Mouse (Mus musculus): Measurements from ENCODE around the gene Gm13288.
"Not testable (repeated sequence)": the region's sequence is repeated elsewhere in the genome, so short reads cannot be mapped to it uniquely, and the experiment has no call there.

The Gm13288 gene

DNA sequence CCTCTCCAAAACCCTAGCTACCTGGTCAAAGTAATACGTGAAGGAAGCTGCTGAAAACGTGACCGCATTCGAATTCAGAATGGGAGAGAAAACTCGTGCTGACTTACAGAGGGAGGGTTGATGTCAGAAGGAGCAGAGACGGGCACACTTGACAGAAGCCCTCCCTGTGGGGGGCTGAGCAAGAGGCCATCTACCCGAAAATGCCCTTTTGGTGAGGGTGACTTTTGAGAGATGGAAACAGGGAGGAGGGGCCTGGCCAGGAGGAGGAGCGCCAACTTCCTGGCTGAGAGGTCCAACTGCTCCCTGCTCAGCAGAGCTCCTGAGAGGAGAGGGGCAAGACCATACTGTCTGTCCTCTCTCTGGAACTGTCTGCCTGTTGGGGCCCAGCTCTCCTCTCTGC, at the start of gene Gm13288:
TSS of gene Gm13288 (plus strand) at position 301 of the 400 bp plus-strand sequence.
- in situ Hi-C loops (cut with MboI, MseI), result not testable (repeated sequence)

DNA sequence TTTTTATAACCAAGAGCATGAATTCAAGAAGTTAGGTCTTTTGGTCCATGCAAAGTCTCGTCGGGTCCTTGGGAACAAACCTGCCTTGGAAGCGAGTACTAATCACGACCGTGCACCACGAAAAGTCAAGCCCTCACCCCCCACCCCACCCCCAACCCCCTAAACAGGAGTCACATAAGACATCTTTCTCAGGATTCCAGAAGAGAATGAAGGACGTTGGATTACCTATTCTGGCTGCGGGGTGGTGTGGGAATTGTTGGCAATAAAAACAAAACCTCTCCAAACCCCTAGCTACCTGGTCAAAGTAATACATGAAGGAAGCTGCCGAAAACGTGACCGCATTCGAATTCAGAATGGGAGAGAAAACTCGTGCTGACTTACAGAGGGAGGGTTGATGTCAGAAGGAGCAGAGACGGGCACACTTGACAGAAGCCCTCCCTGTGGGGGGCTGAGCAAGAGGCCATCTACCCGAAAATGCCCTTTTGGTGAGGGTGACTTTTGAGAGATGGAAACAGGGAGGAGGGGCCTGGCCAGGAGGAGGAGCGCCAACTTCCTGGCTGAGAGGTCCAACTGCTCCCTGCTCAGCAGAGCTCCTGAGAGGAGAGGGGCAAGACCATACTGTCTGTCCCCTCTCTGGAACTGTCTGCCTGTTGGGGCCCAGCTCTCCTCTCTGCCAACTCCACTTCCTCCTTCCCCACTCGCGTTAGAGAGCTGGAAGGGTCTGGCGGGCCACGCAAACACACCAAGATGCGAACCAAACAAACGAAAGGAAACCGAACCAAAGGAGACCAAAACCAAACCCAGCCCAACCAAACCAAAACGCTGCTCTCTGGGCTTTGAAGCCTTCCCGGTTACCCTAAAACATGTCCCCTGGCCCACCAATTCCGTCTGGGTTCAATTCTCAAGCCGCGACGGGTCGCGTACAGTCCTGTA, 48.5 kb upstream of the Gm13288 start:
- in situ Hi-C loops (cut with MboI, MseI), result not testable (repeated sequence)

DNA sequence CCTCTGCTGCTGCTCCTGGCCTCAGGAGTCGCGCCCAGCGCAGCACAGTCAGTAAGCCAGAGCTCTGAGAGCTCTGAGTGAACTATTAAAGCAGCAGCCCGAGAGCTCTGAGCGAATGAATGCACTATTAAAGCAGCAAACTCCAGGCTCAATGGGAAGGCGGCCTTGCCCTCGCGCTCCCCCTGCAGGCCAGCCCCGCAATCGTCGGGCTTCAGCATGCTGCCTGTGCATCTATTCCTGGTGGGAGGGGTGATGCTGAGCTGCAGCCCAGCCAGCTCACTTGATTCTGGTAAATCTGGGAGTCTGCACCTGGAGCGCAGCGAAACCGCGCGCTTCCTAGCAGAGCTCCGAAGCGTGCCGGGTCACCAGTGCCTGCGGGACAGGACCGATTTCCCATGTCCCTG, 47.7 kb upstream of the Gm13288 start:
- in situ Hi-C loops (cut with MboI, MseI), result not testable (repeated sequence)

DNA sequence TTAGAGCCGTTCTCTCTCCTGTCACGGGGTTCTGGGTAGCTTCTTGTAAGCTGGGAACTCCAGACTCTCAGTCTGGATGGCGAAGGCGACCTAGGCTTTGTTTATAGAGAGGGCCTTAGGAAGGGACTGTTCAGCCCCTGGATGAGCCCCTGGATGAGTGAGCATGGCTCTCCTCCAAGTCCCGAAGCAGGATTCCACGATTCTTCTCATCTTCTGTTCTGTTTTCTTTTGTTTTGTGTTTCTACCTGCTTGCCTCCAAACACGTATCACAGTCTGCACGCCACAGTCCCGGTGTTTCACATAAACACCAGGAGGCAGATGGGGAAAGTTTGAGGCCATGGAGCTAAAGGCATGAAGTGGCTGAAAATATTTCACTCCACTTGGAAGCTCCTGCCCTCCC, 46.6 kb upstream of the Gm13288 start:
- in situ Hi-C loops (cut with MboI, MseI), result not testable (repeated sequence)

DNA sequence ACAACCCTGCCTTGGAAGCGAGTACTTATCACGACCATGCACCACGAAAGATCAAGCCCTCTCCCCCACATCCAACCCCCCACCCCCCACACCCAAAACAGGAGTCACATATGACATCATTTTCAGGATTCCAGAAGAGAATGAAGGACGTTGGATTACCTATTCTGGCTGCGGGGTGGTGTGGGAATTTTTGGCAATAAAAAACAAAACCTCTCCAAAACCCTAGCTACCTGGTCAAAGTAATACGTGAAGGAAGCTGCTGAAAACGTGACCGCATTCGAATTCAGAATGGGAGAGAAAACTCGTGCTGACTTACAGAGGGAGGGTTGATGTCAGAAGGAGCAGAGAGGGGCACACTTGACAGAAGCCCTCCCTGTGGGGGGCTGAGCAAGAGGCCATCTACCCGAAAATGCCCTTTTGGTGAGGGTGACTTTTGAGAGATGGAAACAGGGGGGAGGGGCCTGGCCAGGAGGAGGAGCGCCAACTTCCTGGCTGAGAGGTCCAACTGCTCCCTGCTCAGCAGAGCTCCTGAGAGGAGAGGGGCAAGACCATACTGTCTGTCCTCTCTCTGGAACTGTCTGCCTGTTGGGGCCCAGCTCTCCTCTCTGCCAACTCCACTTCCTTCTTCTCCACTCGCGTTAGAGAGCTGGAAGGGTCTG, 45.6 kb upstream of the Gm13288 start, which contains the start of gene Gm13283:
TSS of gene Gm13283 (plus strand) at position 510 of the 659 bp plus-strand sequence.
- in situ Hi-C loops (cut with MboI, MseI), result not testable (repeated sequence)

GRCm38 (mm10) chr4:88760431-88760830, 44.9 kb upstream of the Gm13288 start:
- in situ Hi-C loops (cut with MboI, MseI), result not testable (repeated sequence)

- in situ Hi-C loops (cut with MboI, MseI), result not testable (repeated sequence)
These were observed 43.6 kb upstream of the Gm13288 start for GRCm38 (mm10) chr4:88761776-88762175.

DNA sequence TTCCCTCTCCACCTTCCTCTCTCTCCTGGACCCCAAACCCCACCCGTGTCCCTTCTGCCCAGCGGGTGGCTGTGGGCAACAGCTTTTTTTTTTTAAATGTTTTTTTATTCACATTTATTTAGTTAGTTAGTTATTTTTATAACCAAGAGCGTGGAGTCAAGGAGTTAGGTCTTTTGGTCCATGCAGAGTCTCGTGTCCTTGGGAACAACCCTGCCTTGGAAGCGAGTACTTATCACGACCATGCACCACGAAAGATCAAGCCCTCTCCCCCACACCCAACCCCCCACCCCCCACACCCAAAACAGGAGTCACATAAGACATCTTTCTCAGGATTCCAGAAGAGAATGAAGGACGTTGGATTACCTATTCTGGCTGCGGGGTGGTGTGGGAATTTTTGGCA, 43.0 kb upstream of the Gm13288 start:
- in situ Hi-C loops (cut with MboI, MseI), result not testable (repeated sequence)

DNA sequence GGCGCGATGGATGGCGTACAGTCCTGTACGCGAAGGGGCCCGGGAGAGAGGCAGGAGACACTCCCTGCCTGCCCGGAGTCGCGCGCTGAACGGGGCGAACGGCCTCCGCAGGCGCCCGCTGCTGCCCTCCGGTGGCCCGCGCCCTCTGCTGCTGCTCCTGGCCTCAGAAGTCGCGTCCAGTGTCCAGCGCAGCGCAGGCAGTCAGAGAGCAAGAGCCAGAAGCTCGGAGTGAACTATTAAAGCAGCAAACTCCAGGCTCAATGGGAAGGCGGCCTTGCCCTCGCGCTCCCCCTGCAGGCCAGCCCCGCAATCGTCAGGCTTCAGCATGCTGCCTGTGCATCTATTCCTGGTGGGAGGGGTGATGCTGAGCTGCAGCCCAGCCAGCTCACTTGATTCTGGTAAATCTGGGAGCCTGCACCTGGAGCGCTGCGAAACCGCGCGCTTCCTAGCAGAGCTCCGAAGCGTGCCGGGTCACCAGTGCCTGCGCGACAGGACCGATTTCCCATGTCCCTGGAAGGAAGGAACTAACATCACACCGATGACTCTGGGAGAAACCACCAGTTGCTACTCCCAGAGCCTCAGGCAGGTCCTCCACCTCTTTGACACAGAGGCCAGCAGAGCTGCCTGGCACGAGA, 41.8 kb upstream of the Gm13288 start:
- in situ Hi-C loops (cut with MboI, MseI), result not testable (repeated sequence)

GRCm38 (mm10) chr4:88773534-88773933, 31.8 kb upstream of the Gm13288 start, which contains the start of gene Gm13290:
Gene Gm13290, plus strand, starts transcription at chr4:88773834.
- in situ Hi-C loops (cut with MboI, MseI), result not testable (repeated sequence)

- in situ Hi-C loops (cut with MboI, MseI), result not testable (repeated sequence)
These were observed 28.7 kb upstream of the Gm13288 start, which contains the start of gene Gm13289 for GRCm38 (mm10) chr4:88776622-88777021. Gene Gm13289, plus strand, starts transcription at chr4:88776922.

- in situ Hi-C loops (cut with MboI, MseI), result not testable (repeated sequence)
These were observed 25.8 kb upstream of the Gm13288 start, which contains the start of gene Gm13272 for GRCm38 (mm10) chr4:88779550-88779949. Gene Gm13272, plus strand, starts transcription at chr4:88779850.

DNA sequence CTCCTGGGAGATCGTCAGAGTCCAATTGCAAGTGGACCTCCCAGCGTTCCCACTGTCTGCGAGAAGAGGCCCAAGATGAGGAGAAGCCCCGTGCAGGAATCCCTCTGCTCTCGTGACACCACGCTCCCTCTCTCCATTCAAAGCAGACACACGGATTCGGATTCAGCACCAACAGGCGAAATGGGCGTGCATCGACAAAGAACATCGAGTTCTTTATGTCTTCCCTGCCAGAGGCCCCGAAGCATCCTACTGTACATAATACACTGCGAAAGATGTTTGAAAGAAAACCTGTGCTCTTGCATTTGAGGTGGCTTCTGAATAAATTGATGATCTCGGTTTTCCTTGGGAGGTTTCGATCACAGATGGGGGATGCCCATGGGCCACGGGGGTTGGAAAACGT, 25.0 kb upstream of the Gm13288 start:
- in situ Hi-C loops (cut with MboI, MseI), result loop anchor here (5.0 kb wide), 1 partner anchor 38 kb away; no protein-coding TSS in a partner anchor

GRCm38 (mm10) chr4:88781831-88782230, 23.5 kb upstream of the Gm13288 start, which contains the start of gene Ifnz:
Gene Ifnz, plus strand, starts transcription at chr4:88782131.
- in situ Hi-C loops (cut with MboI, MseI), result loop anchor here (5.0 kb wide), 1 partner anchor 40 kb away; no protein-coding TSS in a partner anchor

DNA sequence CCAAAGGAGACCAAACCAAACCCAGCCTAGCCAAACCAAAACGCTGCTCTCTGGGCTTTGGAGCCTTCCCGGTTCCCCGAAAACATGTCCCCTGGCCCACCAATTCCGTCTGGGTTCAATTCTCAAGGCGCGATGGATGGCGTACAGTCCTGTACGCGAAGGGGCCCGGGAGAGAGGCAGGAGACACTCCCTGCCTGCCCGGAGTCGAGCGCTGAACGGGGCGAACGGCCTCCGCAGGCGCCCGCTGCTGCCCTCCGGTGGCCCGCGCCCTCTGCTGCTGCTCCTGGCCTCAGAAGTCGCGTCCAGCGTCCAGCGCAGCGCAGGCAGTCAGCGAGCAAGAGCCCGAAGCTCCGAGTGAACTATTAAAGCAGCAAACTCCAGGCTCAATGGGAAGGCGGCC, 23.0 kb upstream of the Gm13288 start:
- in situ Hi-C loops (cut with MboI, MseI), result loop anchor here (5.0 kb wide), 1 partner anchor 40 kb away; no protein-coding TSS in a partner anchor

DNA sequence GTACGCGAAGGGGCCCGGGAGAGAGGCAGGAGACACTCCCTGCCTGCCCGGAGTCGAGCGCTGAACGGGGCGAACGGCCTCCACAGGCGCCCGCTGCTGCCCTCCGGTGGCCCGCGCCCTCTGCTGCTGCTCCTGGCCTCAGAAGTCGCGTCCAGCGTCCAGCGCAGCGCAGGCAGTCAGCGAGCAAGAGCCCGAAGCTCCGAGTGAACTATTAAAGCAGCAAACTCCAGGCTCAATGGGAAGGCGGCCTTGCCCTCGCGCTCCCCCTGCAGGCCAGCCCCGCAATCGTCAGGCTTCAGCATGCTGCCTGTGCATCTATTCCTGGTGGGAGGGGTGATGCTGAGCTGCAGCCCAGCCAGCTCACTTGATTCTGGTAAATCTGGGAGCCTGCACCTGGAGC, 19.9 kb upstream of the Gm13288 start, which contains the start of gene Gm13276:
TSS of gene Gm13276 (plus strand) at position 301 of the 400 bp plus-strand sequence.
- in situ Hi-C loops (cut with MboI, MseI), result not testable (repeated sequence)

DNA sequence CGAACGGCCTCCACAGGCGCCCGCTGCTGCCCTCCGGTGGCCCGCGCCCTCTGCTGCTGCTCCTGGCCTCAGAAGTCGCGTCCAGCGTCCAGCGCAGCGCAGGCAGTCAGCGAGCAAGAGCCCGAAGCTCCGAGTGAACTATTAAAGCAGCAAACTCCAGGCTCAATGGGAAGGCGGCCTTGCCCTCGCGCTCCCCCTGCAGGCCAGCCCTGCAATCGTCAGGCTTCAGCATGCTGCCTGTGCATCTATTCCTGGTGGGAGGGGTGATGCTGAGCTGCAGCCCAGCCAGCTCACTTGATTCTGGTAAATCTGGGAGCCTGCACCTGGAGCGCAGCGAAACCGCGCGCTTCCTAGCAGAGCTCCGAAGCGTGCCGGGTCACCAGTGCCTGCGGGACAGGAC, 16.9 kb upstream of the Gm13288 start, which contains the start of gene Gm13277:
TSS of gene Gm13277 (plus strand) at position 231 of the 400 bp plus-strand sequence.
- in situ Hi-C loops (cut with MboI, MseI), result not testable (repeated sequence)

DNA sequence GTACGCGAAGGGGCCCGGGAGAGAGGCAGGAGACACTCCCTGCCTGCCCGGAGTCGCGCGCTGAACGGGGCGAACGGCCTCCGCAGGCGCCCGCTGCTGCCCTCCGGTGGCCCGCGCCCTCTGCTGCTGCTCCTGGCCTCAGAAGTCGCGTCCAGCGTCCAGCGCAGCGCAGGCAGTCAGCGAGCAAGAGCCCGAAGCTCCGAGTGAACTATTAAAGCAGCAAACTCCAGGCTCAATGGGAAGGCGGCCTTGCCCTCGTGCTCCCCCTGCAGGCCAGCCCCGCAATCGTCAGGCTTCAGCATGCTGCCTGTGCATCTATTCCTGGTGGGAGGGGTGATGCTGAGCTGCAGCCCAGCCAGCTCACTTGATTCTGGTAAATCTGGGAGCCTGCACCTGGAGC, 14.1 kb upstream of the Gm13288 start, which contains the start of gene Gm13278:
TSS of gene Gm13278 (plus strand) at position 301 of the 400 bp plus-strand sequence.
- in situ Hi-C loops (cut with MboI, MseI), result not testable (repeated sequence)

DNA sequence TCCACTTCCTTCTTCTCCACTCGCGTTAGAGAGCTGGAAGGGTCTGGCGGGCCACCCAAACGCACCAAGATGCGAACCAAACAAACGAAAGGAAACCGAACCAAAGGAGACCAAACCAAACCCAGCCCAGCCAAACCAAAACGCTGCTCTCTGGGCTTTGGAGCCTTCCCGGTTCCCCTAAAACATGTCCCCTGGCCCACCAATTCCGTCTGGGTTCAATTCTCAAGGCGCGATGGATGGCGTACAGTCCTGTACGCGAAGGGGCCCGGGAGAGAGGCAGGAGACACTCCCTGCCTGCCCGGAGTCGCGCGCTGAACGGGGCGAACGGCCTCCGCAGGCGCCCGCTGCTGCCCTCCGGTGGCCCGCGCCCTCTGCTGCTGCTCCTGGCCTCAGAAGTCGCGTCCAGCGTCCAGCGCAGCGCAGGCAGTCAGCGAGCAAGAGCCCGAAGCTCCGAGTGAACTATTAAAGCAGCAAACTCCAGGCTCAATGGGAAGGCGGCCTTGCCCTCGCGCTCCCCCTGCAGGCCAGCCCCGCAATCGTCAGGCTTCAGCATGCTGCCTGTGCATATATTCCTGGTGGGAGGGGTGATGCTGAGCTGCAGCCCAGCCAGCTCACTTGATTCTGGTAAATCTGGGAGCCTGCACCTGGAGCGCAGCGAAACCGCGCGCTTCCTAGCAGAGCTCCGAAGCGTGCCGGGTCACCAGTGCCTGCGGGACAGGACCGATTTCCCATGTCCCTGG, 11.2 kb upstream of the Gm13288 start, which contains the start of gene Gm13275:
TSS of gene Gm13275 (plus strand) at position 552 of the 740 bp plus-strand sequence.
- in situ Hi-C loops (cut with MboI, MseI), result not testable (repeated sequence)

GRCm38 (mm10) chr4:88797097-88797496, 8.2 kb upstream of the Gm13288 start, which contains the start of gene Gm13279:
Gene Gm13279, plus strand, starts transcription at chr4:88797397.
- in situ Hi-C loops (cut with MboI, MseI), result not testable (repeated sequence)

All from regulatory T cell (primary cell).